Mouse (Mus musculus) intestine, postnatal 0 days (tissue): ENCODE data around the gene Hephl1. TPM values are rescaled to one million over a fixed set of nuclear protein-coding genes. Genes with fewer than 3 reads are reported as not detected.

Experiments used
- ATAC-seq: fragments of 200-750 bp; cut with Nextera tagmentation; 2 replicates; pipeline ENCODE4 v1.8.0; 2017; ENCODE audit warnings: mild to moderate bottlenecking, moderate TSS enrichment, moderate library complexity
- H3K27ac ChIP-seq: fragments of 300-500 bp; sonication (generic); 2 replicates; pipeline ENCODE4 v1.5.1; 2014; ENCODE audit warnings: mild to moderate bottlenecking, low read depth, low read length, moderate library complexity
- H3K27me3 ChIP-seq: fragments of 300-500 bp; sonication (generic); replicated peaks from 2 replicates; pipeline ENCODE4 v1.6.1; 2014; ENCODE audit warnings: low read length, mixed read lengths; ENCODE audit not compliant: control insufficient read depth, insufficient read depth
- H3K36me3 ChIP-seq: fragments of 300-500 bp; sonication (generic); 2 replicates; pipeline ENCODE4 v1.6.1; 2014; ENCODE audit warnings: mild to moderate bottlenecking, moderate library complexity; ENCODE audit not compliant: control insufficient read depth, insufficient read depth
- H3K4me1 ChIP-seq: fragments of 300-500 bp; sonication (generic); replicated peaks from 2 replicates; pipeline ENCODE4 v1.6.1; 2014; ENCODE audit warnings: antibody characterized with exemption, low read length, mixed read lengths; ENCODE audit not compliant: control insufficient read depth, insufficient read depth
- H3K4me2 ChIP-seq: fragments of 300-500 bp; sonication (generic); replicated peaks from 2 replicates; pipeline ENCODE4 v1.6.1; 2014; ENCODE audit warnings: low read depth, mild to moderate bottlenecking, moderate library complexity
- H3K4me3 ChIP-seq: fragments of 300-500 bp; sonication (generic); 2 replicates; pipeline ENCODE4 v1.5.1; 2014; ENCODE audit warnings: low read depth, low read length
- H3K9ac ChIP-seq: fragments of 300-500 bp; sonication (generic); 2 replicates; pipeline ENCODE4 v1.6.1; 2014; ENCODE audit warnings: mild to moderate bottlenecking, low read depth, low read length
- H3K9me3 ChIP-seq: fragments of 300-500 bp; sonication (generic); 2 replicates; pipeline ENCODE4 v1.6.1; 2016; ENCODE audit warnings: mixed run types; ENCODE audit not compliant: control insufficient read depth
- CTCF ChIP-seq: sonication (generic); IDR thresholded peaks from 2 replicates; pipeline ENCODE4 v1.5.1; 2016; ENCODE audit warnings: low read depth, mild to moderate bottlenecking, control low read depth, antibody characterized with exemption, moderate library complexity
- WGBS: fragments of 180-500 bp; shearing (Covaris S2); extraction: QIAGEN DNeasy Blood & Tissue Kit; methylation state at CpG from one replicate; pipeline ENCODE4 v1.1.7; 2014; 5-methylcytosine and 5-hydroxymethylcytosine counted together
- polyA plus RNA-seq: library from polyadenylated mRNA; unstranded; fragments of >200 nt; fragmentation: Nextera tagmentation; extraction: Ambion mirVana; gene quantifications from 2 replicates; pipeline ENCODE4 v1.2.1, GENCODE M21; 2015

Gene Hephl1
- polyA plus RNA-seq, 1 experiment from 2014 or later = not detected

GRCm38 (mm10) chr9:15002995-15003613 lies 108.8 kb downstream of the Hephl1 start:
- Histone ChIP-seq H3K9ac (no peak overlapping the region), H3K27ac (no peak overlapping the region), H3K9me3 (no peaks in the 10 kb centered on the region), H3K4me2 (no peak overlapping the region), H3K36me3 (peaks cover 21% of the 10 kb centered on the region), H3K4me1 (no peaks in the 10 kb centered on the region), H3K27me3 (no peaks in the 10 kb centered on the region), H3K4me3 (no peak overlapping the region)
- 68% methylated on average over 6 of the region's 6 CpGs for WGBS
- no peak for TF ChIP-seq CTCF
- no peak for ATAC-seq

Other genes starting within 250 kb of the Hephl1 start
- not detected in 2 replicates for gene Izumo1r, start 208.2 kb downstream of the Hephl1 start, polyA plus RNA-seq
- gene Panx1, start 66.6 kb downstream of the Hephl1 start, polyA plus RNA-seq = 23.2 and 24.5 TPM in 2 replicates
- 4.4 TPM in 2 replicates for gene Vstm5, start 126.9 kb upstream of the Hephl1 start, polyA plus RNA-seq
- gene Med17, start 167.8 kb upstream of the Hephl1 start, polyA plus RNA-seq = 18.1 and 20.4 TPM in 2 replicates
- gene Taf1d, start 194.1 kb upstream of the Hephl1 start, polyA plus RNA-seq = 41.5 and 43.0 TPM in 2 replicates
- gene 4931406C07Rik, start 194.3 kb upstream of the Hephl1 start, polyA plus RNA-seq = 15.4 and 19.1 TPM in 2 replicates
- gene Cep295, start 245.7 kb upstream of the Hephl1 start, polyA plus RNA-seq = 3.8 and 4.6 TPM in 2 replicates